9 mouse cellular contexts compared by ENCODE assay signal in genomic region chr4:59196346-59197077, GRCm38 (mm10). TPM values are rescaled to one million over a fixed set of nuclear protein-coding genes. Genes with fewer than 3 reads are reported as not detected.
DNase-seq lines count a peak whose midpoint lies in the region; ATAC-seq lines count a peak whose summit lies in the region.
"Had no signal": no experiment of that assay in that cellular context is flagged by ENCODE, and none has a peak within 500 bp of the region (broad histone marks: within the 10 kb centered on the region; RNA-seq: fewer than 3 reads in every experiment).

No protein-coding gene starts in this region.

- H3K9me3 ChIP-seq in kidney, embryonic 15.5 days (replicated peaks): no peaks in the 10 kb centered on the region
- no peaks in the 10 kb centered on the region for H3K9me3 ChIP-seq in embryonic facial prominence, embryonic 10.5 days
- no peaks in the 10 kb centered on the region for H3K9me3 ChIP-seq in limb, embryonic 12.5 days
- no peaks in the 10 kb centered on the region for H3K9me3 ChIP-seq in neural tube, embryonic 14.5 days (ENCODE audit: control insufficient read depth, low read length)

- H3K4me1 ChIP-seq in kidney, embryonic 15.5 days: peaks cover 37% of the 10 kb centered on the region
- peaks cover 31% of the 10 kb centered on the region for H3K4me1 ChIP-seq in embryonic facial prominence, embryonic 10.5 days
- H3K4me1 ChIP-seq in limb, embryonic 12.5 days (replicated peaks): peaks cover 54% of the 10 kb centered on the region
- H3K4me1 ChIP-seq in neural tube, embryonic 14.5 days (ENCODE audit: control insufficient read depth, insufficient read depth, low read length): peaks cover 26% of the 10 kb centered on the region

- H3K27me3 ChIP-seq in kidney, embryonic 15.5 days: no peaks in the 10 kb centered on the region
- H3K27me3 ChIP-seq in embryonic facial prominence, embryonic 10.5 days (replicated peaks; ENCODE audit: low read depth, poor library complexity, severe bottlenecking): no peaks in the 10 kb centered on the region
- no peaks in the 10 kb centered on the region for H3K27me3 ChIP-seq in limb, embryonic 12.5 days
- H3K27me3 ChIP-seq in neural tube, embryonic 14.5 days (ENCODE audit: control insufficient read depth, insufficient read depth, low read length): no peaks in the 10 kb centered on the region

- H3K36me3 ChIP-seq in kidney, embryonic 15.5 days: 0 out of 2 replicates have a peak, but pooled peaks cover 3% of the 10 kb centered on the region
- peaks cover 7% of the 10 kb centered on the region; the same call in 1 of the 2 replicates for H3K36me3 ChIP-seq in embryonic facial prominence, embryonic 10.5 days (replicated peaks)
- no peaks in the 10 kb centered on the region for H3K36me3 ChIP-seq in limb, embryonic 12.5 days
- H3K36me3 ChIP-seq in neural tube, embryonic 14.5 days (ENCODE audit: control insufficient read depth, insufficient read depth, low read length): no peaks in the 10 kb centered on the region

- H3K4me3 ChIP-seq in kidney, embryonic 15.5 days (replicated peaks): no peak overlapping the region
- H3K4me3 ChIP-seq in embryonic facial prominence, embryonic 10.5 days: no peak overlapping the region
- H3K4me3 ChIP-seq in limb, embryonic 12.5 days (replicated peaks): 0 out of 2 replicates have a peak overlapping the region, but pooled peaks have one; percentile 13
- H3K4me3 ChIP-seq in neural tube, embryonic 14.5 days (ENCODE audit: low read depth, low read length): no peak overlapping the region

- H3K27ac ChIP-seq in kidney, embryonic 15.5 days: peak overlapping the region; percentile 66
- peak overlapping the region; percentile 67 for H3K27ac ChIP-seq in embryonic facial prominence, embryonic 10.5 days (replicated peaks)
- peak overlapping the region; percentile 89 for H3K27ac ChIP-seq in limb, embryonic 12.5 days
- H3K27ac ChIP-seq in neural tube, embryonic 14.5 days (ENCODE audit: low read depth, low read length): peak overlapping the region; percentile 40

- no peak for DNase-seq in kidney, postnatal 25 days
- DNase-seq in embryonic facial prominence, embryonic 10.5 days (ENCODE audit: low spot score): no peak
- no peak for DNase-seq in adrenal gland, postnatal 25 days
- DNase-seq in left cerebral cortex, postnatal 36 days (ENCODE audit: low spot score in 2 of 2): no peak
- DNase-seq: adrenal gland, adult 8-10 months had no signal

- peak; percentile 55; the same call in 1 of the 2 replicates for ATAC-seq in kidney, embryonic 15.5 days (replicated peaks; ENCODE audit: low FRiP score)
- ATAC-seq in limb, embryonic 12.5 days (ENCODE audit: insufficient number of reproducible peaks, insufficient read depth, low FRiP score, low TSS enrichment, low read depth): peak; percentile 21; the same call in 1 of the 2 replicates
- peak; percentile 13; the same call in 1 of the 2 replicates for ATAC-seq in neural tube, embryonic 14.5 days (ENCODE audit: low read depth)

- H3K9ac ChIP-seq in kidney, embryonic 15.5 days: no peak overlapping the region
- no peak overlapping the region for H3K9ac ChIP-seq in limb, embryonic 12.5 days (replicated peaks)
- H3K9ac ChIP-seq in neural tube, embryonic 14.5 days (replicated peaks; ENCODE audit: low read depth, low read length): no peak overlapping the region

- 10% methylated on average over 12 of the region's 12 CpGs for WGBS in kidney, embryonic 15.5 days
- WGBS in embryonic facial prominence, embryonic 10.5 days: 46% methylated on average over 12 of the region's 12 CpGs
- 15% methylated on average over 12 of the region's 12 CpGs for WGBS in limb, embryonic 12.5 days
- 22% methylated on average over 12 of the region's 12 CpGs for WGBS in neural tube, embryonic 14.5 days

- peak overlapping the region; percentile 31 for H3K4me2 ChIP-seq in kidney, embryonic 15.5 days
- peak overlapping the region; percentile 40 for H3K4me2 ChIP-seq in limb, embryonic 12.5 days
- H3K4me2 ChIP-seq in neural tube, embryonic 14.5 days (ENCODE audit: low read depth, low read length): no peak overlapping the region

- intact Hi-C loops in left cerebral cortex, postnatal 36 days (cut with DNase I): no loop called here

RNA-seq across cellular contexts. Expression of gene Ugcg, which starts 7.5 kb away (rescaled TPM):
- 7.6 and 8.0 TPM in 2 replicates for polyA plus RNA-seq in kidney, embryonic 15.5 days (2015; fragmentation: Nextera tagmentation; extraction: Ambion mirVana)
- 9.1 and 9.9 TPM in 2 replicates for polyA plus RNA-seq in embryonic facial prominence, embryonic 10.5 days (2016; fragmentation: Nextera tagmentation; extraction: Ambion mirVana)
- 14.2 and 15.1 TPM in 2 replicates for polyA plus RNA-seq in limb, embryonic 12.5 days (2016; fragmentation: Nextera tagmentation; extraction: Ambion mirVana)
- polyA plus RNA-seq in neural tube, embryonic 14.5 days (2014; fragmentation: Nextera tagmentation; extraction: Ambion mirVana): 25.9 and 26.6 TPM in 2 replicates
- total RNA-seq in adrenal gland, postnatal 25 days (2021): 40.6 and 42.7 TPM in 2 replicates
- total RNA-seq in left cerebral cortex, postnatal 36 days (2021): 10 to 100 TPM; 88.1 to 88.4 TPM

RNA-seq across cellular contexts. Expression of gene AI481877, which starts 57.7 kb away (rescaled TPM):
- not detected in 2 replicates for polyA plus RNA-seq in kidney, embryonic 15.5 days (2015; fragmentation: Nextera tagmentation; extraction: Ambion mirVana)
- 0.03 TPM in 1 of 2 replicates, not detected in the other for polyA plus RNA-seq in embryonic facial prominence, embryonic 10.5 days (2016; fragmentation: Nextera tagmentation; extraction: Ambion mirVana)
- polyA plus RNA-seq in limb, embryonic 12.5 days (2016; fragmentation: Nextera tagmentation; extraction: Ambion mirVana): 0.04 TPM in 1 of 2 replicates, not detected in the other
- 0.05 TPM in 1 of 2 replicates, not detected in the other for polyA plus RNA-seq in neural tube, embryonic 14.5 days (2014; fragmentation: Nextera tagmentation; extraction: Ambion mirVana)
- 0.15 TPM in 1 of 2 replicates, not detected in the other for total RNA-seq in adrenal gland, postnatal 25 days (2021)
- total RNA-seq in left cerebral cortex, postnatal 36 days (2021): not detected
- total RNA-seq: hematopoietic stem cell, adult 5-6 weeks had no signal
